Mouse (Mus musculus): ENCODE results near the gene Sipa1l3.

GRCm38 (mm10) chr7:29396216-29396942 lies 122.1 kb downstream of the Sipa1l3 start:
- no peak for TF ChIP-seq CTCF (conservative IDR thresholded peaks at IDR 0.05; ENCODE audit: low read length)
- no peak for TF ChIP-seq POU5F1 (IDR thresholded peaks at IDR 0.05; ENCODE audit: borderline replicate concordance, low read length)
- no peak for TF ChIP-seq NANOG (IDR thresholded peaks at IDR 0.05; ENCODE audit: borderline replicate concordance, low read length)

All from E14TG2a.4 (cell line).